Mouse (Mus musculus) liver, postnatal 0 days (tissue): Measurements from ENCODE around the gene Mccc1. TPM values are rescaled to one million over a fixed set of nuclear protein-coding genes. Genes with fewer than 3 reads are reported as not detected.

Experiments used
- ATAC-seq: fragments of 200-750 bp; cut with Nextera tagmentation; 2 replicates; pipeline ENCODE4 v1.8.0; 2017; ENCODE audit warnings: mild to moderate bottlenecking, moderate library complexity
- DNase-seq: peaks from one replicate; pipeline ENCODE4 v3.0.0-alpha.2; 2016
- H3K27ac ChIP-seq: fragments of 300-500 bp; sonication (generic); 2 replicates; pipeline ENCODE4 v1.5.1; 2014; ENCODE audit warnings: antibody characterized with exemption, moderate library complexity, mild to moderate bottlenecking, low read depth
- H3K27me3 ChIP-seq: fragments of 300-500 bp; sonication (generic); 2 replicates; pipeline ENCODE4 v1.6.1; 2014; ENCODE audit warnings: low read length, control low read depth, mixed read lengths; ENCODE audit not compliant: insufficient read depth
- H3K36me3 ChIP-seq: fragments of 300-500 bp; sonication (generic); replicated peaks from 2 replicates; pipeline ENCODE4 v1.6.1; 2014; ENCODE audit warnings: mild to moderate bottlenecking, control low read depth, low read length, moderate library complexity, mixed read lengths; ENCODE audit not compliant: insufficient read depth
- H3K4me1 ChIP-seq: fragments of 300-500 bp; sonication (generic); 2 replicates; pipeline ENCODE4 v1.6.1; 2014; ENCODE audit warnings: antibody characterized with exemption, mild to moderate bottlenecking, control low read depth; ENCODE audit not compliant: insufficient read depth
- H3K4me2 ChIP-seq: fragments of 300-500 bp; sonication (generic); 2 replicates; pipeline ENCODE4 v1.6.1; 2014; ENCODE audit warnings: low read depth, mild to moderate bottlenecking, low read length, moderate library complexity, mixed read lengths
- H3K4me3 ChIP-seq: fragments of 300-500 bp; sonication (generic); 2 replicates; pipeline ENCODE4 v1.5.1; 2014; ENCODE audit warnings: low read depth, low read length
- H3K9ac ChIP-seq: fragments of 300-500 bp; sonication (generic); replicated peaks from 2 replicates; pipeline ENCODE4 v1.6.1; 2014; ENCODE audit warnings: mild to moderate bottlenecking, moderate library complexity
- H3K9me3 ChIP-seq: fragments of 300-500 bp; sonication (generic); 2 replicates; pipeline ENCODE4 v1.6.1; 2016; ENCODE audit warnings: mild to moderate bottlenecking, control low read depth, low read length, mixed read lengths
- CTCF ChIP-seq: sonication (generic); IDR thresholded peaks from 2 replicates; pipeline ENCODE4 v1.5.1; 2016; ENCODE audit warnings: antibody characterized with exemption, low read depth
- EP300 ChIP-seq: IDR thresholded peaks from 2 replicates; pipeline ENCODE4 v1.6.1; 2016; ENCODE audit warnings: antibody characterized with exemption, low read depth, mild to moderate bottlenecking
- WGBS: fragments of 180-500 bp; shearing (Covaris S2); extraction: QIAGEN DNeasy Blood & Tissue Kit; methylation state at CpG from one replicate; pipeline ENCODE4 v1.1.7; 2014; ENCODE audit not compliant: insufficient replicate concordance; 5-methylcytosine and 5-hydroxymethylcytosine counted together
- polyA plus RNA-seq: library from polyadenylated mRNA; unstranded; fragments of >200 nt; fragmentation: Nextera tagmentation; extraction: Ambion mirVana; gene quantifications from 2 replicates; pipeline ENCODE4 v1.2.1, GENCODE M21; 2015

Gene Mccc1
- polyA plus RNA-seq, 1 experiment from 2014 or later: 15.2 TPM

GRCm38 (mm10) chr3:35988031-35988430 is 12.4 kb downstream of the Mccc1 start:
- Histone ChIP-seq H3K9ac (no peak overlapping the region), H3K4me1 (no peaks in the 10 kb centered on the region), H3K27me3 (no peaks in the 10 kb centered on the region), H3K9me3 (no peaks in the 10 kb centered on the region), H3K4me3 (no peak overlapping the region), H3K27ac (no peak overlapping the region), H3K36me3 (peaks cover 38% of the 10 kb centered on the region), H3K4me2 (no peak overlapping the region)
- 92% methylated on average over 6 of the region's 6 CpGs for WGBS
- ATAC-seq (no peak), DNase-seq (no peak)
- TF ChIP-seq EP300 (no peak), CTCF (no peak)

GRCm38 (mm10) chr3:35986266-35986665 is 14.2 kb downstream of the Mccc1 start:
- no peak overlapping the region for H3K4me2 ChIP-seq
- no peaks in the 10 kb centered on the region for H3K9me3 ChIP-seq
- DNase-seq (no peak), ATAC-seq (no peak)
- no peak overlapping the region for H3K4me3 ChIP-seq
- WGBS: 78% methylated on average over 6 of the region's 6 CpGs
- no peaks in the 10 kb centered on the region for H3K27me3 ChIP-seq
- H3K27ac ChIP-seq: no peak overlapping the region
- H3K4me1 ChIP-seq: no peaks in the 10 kb centered on the region
- H3K9ac ChIP-seq: no peak overlapping the region
- H3K36me3 ChIP-seq: peaks cover 38% of the 10 kb centered on the region
- no peak for TF ChIP-seq EP300
- no peak for TF ChIP-seq CTCF

- 58% methylated on average over 7 of the region's 7 CpGs for WGBS
- DNase-seq: peak; percentile 46
- TF ChIP-seq EP300: no peak
- TF ChIP-seq CTCF: peak; percentile 73
These were observed 26.9 kb downstream of the Mccc1 start for GRCm38 (mm10) chr3:35973551-35973950.

DNA sequence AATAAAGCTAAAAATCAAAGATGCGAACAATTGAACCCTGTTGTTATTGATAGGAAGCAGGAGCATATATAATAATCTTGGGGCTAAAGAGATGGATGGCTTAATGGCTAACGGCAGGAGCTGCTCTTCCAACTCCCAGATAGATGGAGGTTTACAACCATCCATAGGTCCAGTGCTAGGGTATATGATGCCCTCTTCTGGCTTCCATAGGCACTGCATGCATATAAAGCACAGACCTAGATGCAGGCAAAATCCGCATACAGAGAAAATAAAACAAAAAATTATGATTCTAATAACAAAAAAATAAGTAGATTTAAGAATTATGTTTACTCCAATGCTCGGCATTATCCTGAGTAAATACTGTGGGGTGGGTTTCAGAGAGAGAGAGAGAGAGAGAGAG is 27.5 kb downstream of the Mccc1 start:
- H3K9ac ChIP-seq: no peak overlapping the region
- peak; percentile 59; the same call in 1 of the 2 replicates for ATAC-seq
- peak; percentile 38 for DNase-seq
- no peak overlapping the region for H3K4me3 ChIP-seq
- no peak overlapping the region for H3K27ac ChIP-seq
- WGBS: 78% methylated on average over 4 of the region's 4 CpGs
- H3K4me1 ChIP-seq: no peaks in the 10 kb centered on the region
- TF ChIP-seq CTCF (peak; percentile 80), EP300 (no peak)
- H3K27me3 ChIP-seq: no peaks in the 10 kb centered on the region
- H3K36me3 ChIP-seq: peaks cover 17% of the 10 kb centered on the region
- H3K9me3 ChIP-seq: no peaks in the 10 kb centered on the region
- H3K4me2 ChIP-seq: no peak overlapping the region

More at GRCm38 (mm10) chr3:35973551-35973950, 26.9 kb downstream of the Mccc1 start:
- H3K4me3 ChIP-seq: no peak overlapping the region
- ATAC-seq: peak; percentile 49; the same call in 1 of the 2 replicates
- H3K4me1 ChIP-seq: no peaks in the 10 kb centered on the region
- peaks cover 17% of the 10 kb centered on the region for H3K36me3 ChIP-seq
- no peaks in the 10 kb centered on the region for H3K27me3 ChIP-seq
- H3K9ac ChIP-seq: no peak overlapping the region
- no peak overlapping the region for H3K27ac ChIP-seq
- H3K9me3 ChIP-seq: no peaks in the 10 kb centered on the region
- no peak overlapping the region for H3K4me2 ChIP-seq

GRCm38 (mm10) chr3:35971149-35971548 is 29.3 kb downstream of the Mccc1 start:
- TF ChIP-seq CTCF (no peak), EP300 (no peak)

DNA sequence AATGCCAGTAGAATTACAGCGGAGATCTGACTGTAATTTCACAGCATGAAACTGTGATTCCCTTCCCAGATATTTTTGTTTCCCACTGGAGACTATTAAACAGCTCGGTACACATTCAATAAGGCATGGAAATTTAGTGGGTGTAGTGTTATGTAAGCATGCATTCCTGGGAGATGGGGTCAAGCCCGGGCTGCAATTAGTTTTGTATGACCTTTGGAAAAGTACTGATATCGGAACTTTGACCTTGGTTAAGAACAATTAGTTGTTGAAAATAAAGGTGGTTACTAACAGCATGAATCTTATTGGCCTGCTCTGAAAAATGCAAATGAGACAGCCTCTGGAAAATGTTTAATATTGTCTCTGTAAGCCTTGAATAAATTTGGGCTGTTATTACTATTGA is 30.0 kb downstream of the Mccc1 start:
- ATAC-seq (no peak), DNase-seq (no peak)
- Histone ChIP-seq H3K4me3 (no peak overlapping the region), H3K4me2 (no peak overlapping the region), H3K4me1 (no peaks in the 10 kb centered on the region; the same call in 1 of the 2 replicates), H3K9me3 (no peaks in the 10 kb centered on the region), H3K36me3 (peaks cover 12% of the 10 kb centered on the region; the same call in 1 of the 2 replicates), H3K9ac (no peak overlapping the region), H3K27ac (no peak overlapping the region), H3K27me3 (no peaks in the 10 kb centered on the region)
- 66% methylated on average over 4 of the region's 4 CpGs for WGBS
- TF ChIP-seq CTCF: no peak
- TF ChIP-seq EP300: no peak

More at GRCm38 (mm10) chr3:35971149-35971548, 29.3 kb downstream of the Mccc1 start:
- 88% methylated on average over 12 of the region's 12 CpGs for WGBS
- Histone ChIP-seq H3K9me3 (no peaks in the 10 kb centered on the region), H3K36me3 (peaks cover 17% of the 10 kb centered on the region; the same call in 1 of the 2 replicates), H3K27me3 (no peaks in the 10 kb centered on the region), H3K4me1 (no peaks in the 10 kb centered on the region; the same call in 1 of the 2 replicates), H3K4me2 (no peak overlapping the region), H3K4me3 (no peak overlapping the region), H3K27ac (no peak overlapping the region), H3K9ac (no peak overlapping the region)
- DNase-seq (no peak), ATAC-seq (no peak)
